Mouse (Mus musculus): Measurements from ENCODE around the gene Pcp2. TPM values are rescaled to one million over a fixed set of nuclear protein-coding genes. Genes with fewer than 3 reads are reported as not detected.
A peak's percentile ranks its signal among the peaks of the same experiment; 100 is the strongest.

Gene Pcp2
- polyA plus RNA-seq, 1 experiment from 2014 or later, result not detected

DNA sequence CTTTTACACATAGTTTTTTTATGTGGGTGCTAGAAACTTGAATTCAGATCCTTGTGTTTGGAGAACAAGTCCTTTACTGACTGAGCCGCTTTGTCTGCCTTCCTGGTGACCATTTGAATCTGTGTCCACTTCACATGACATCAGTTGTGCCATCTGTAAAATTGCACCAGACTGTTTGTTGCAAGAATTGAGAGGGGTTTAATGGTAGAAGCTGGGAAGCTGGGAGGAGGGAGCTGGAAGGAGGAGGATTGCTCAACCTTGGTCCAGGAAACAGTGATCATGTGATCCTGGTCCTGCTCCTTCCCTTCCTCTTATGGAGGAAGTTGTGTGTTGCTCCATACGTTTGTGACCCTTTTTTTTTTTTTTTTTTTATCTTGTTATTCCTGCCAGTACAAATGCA, 22.9 kb upstream of the Pcp2 start:
- H3K9me3 ChIP-seq (ENCODE audit: control insufficient read depth, low read length), result no peaks in the 10 kb centered on the region
- H3K4me2 ChIP-seq (replicated peaks; ENCODE audit: low read depth), result no peak overlapping the region
- no peaks in the 10 kb centered on the region for H3K27me3 ChIP-seq (ENCODE audit: control insufficient read depth, insufficient read depth, low read length)
- no peaks in the 10 kb centered on the region for H3K36me3 ChIP-seq (ENCODE audit: control insufficient read depth, insufficient read depth, low read length)
- no peak overlapping the region for H3K9ac ChIP-seq (ENCODE audit: low read length)
- 81% methylated on average over 1 of the region's 2 CpGs for WGBS
- no peaks in the 10 kb centered on the region for H3K4me1 ChIP-seq (replicated peaks; ENCODE audit: control insufficient read depth, insufficient read depth)
- H3K4me3 ChIP-seq (ENCODE audit: low read depth, low read length), result no peak overlapping the region
- H3K27ac ChIP-seq (replicated peaks), result no peak overlapping the region
- no peak for ATAC-seq (ENCODE audit: low FRiP score, low TSS enrichment)
- TF ChIP-seq EP300 (optimal IDR thresholded peaks at IDR 0.05) (no peak), CTCF (IDR thresholded peaks at IDR 0.05; ENCODE audit: low read depth) (no peak)
- DNase-seq (ENCODE audit: low spot score), result no peak

DNA sequence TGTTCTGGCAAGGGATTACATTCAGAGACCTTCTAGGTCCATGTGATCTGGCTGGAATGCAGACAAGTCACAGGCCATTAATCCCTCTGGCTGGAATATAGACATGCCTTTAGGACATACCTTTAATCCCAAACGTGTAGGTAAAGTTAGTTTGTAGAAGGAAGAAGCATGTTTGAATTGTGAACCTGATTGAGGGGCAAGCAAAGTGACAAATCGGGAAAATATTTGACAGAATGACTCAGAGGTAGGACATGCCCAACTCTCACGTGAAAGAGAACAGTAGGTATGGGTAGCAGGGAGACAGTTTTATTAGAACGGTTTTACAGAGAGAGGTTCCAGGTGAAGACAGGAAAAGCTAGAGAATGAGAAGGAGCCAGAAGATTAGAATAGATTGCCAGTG, 22.2 kb upstream of the Pcp2 start:
- no peak for TF ChIP-seq CTCF (IDR thresholded peaks at IDR 0.05; ENCODE audit: low read depth)
- TF ChIP-seq EP300 (optimal IDR thresholded peaks at IDR 0.05), result no peak
- H3K27ac ChIP-seq (replicated peaks), result no peak overlapping the region
- DNase-seq (ENCODE audit: low spot score) (no peak), ATAC-seq (ENCODE audit: low FRiP score, low TSS enrichment) (no peak)
- H3K4me2 ChIP-seq (replicated peaks; ENCODE audit: low read depth), result no peak overlapping the region
- H3K4me1 ChIP-seq (replicated peaks; ENCODE audit: control insufficient read depth, insufficient read depth), result no peaks in the 10 kb centered on the region
- H3K36me3 ChIP-seq (ENCODE audit: control insufficient read depth, insufficient read depth, low read length), result no peaks in the 10 kb centered on the region
- WGBS, result 52% methylated on average over 4 of the region's 4 CpGs
- no peaks in the 10 kb centered on the region for H3K9me3 ChIP-seq (ENCODE audit: control insufficient read depth, low read length)
- H3K27me3 ChIP-seq (ENCODE audit: control insufficient read depth, insufficient read depth, low read length), result no peaks in the 10 kb centered on the region
- H3K4me3 ChIP-seq (ENCODE audit: low read depth, low read length), result no peak overlapping the region
- H3K9ac ChIP-seq (ENCODE audit: low read length), result no peak overlapping the region

DNA sequence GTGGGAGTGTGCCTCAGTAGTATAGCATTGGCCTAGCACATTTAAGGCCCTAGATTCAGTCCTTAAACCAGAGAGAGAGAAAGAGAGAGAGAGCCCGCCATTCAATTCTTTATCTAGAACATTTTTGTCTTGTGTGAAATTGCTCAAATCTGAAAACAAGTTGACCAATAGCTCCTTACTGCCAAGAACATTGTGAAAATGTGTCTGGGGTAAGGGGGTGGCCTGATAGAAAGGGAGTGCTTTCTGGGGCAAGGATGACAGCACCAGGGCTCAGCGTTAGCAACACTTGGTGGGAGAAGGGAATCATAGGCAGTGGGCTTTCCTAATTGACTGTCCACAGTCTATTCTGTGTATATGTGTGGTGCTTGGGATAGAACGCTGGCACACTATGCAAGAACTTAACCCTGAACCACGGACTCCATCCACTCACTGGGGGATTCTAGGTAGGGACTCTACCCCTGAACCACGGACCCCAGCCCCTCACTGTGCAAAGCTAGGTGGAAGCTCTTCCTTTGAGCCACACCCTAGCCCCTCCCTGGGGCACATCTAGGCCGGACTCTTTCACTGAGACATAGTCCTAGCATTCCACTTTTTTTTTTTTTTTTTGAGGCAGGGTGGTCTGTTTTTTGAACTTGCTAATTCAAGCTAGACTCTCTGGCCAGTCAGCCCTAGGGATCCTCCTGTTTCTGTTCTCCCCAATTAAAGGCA, 21.6 kb upstream of the Pcp2 start:
- H3K27me3 ChIP-seq (ENCODE audit: control insufficient read depth, insufficient read depth, low read length), result no peaks in the 10 kb centered on the region
- ATAC-seq (ENCODE audit: low FRiP score, low TSS enrichment) (no peak), DNase-seq (ENCODE audit: low spot score) (no peak)
- H3K4me2 ChIP-seq (replicated peaks; ENCODE audit: low read depth), result no peak overlapping the region
- no peak overlapping the region for H3K27ac ChIP-seq (replicated peaks)
- 83% methylated on average over 6 of the region's 6 CpGs for WGBS
- H3K36me3 ChIP-seq (ENCODE audit: control insufficient read depth, insufficient read depth, low read length), result no peaks in the 10 kb centered on the region
- H3K4me1 ChIP-seq (replicated peaks; ENCODE audit: control insufficient read depth, insufficient read depth), result no peaks in the 10 kb centered on the region
- no peaks in the 10 kb centered on the region for H3K9me3 ChIP-seq (ENCODE audit: control insufficient read depth, low read length)
- H3K9ac ChIP-seq (ENCODE audit: low read length), result no peak overlapping the region
- no peak overlapping the region for H3K4me3 ChIP-seq (ENCODE audit: low read depth, low read length)
- TF ChIP-seq CTCF (IDR thresholded peaks at IDR 0.05; ENCODE audit: low read depth) (no peak), EP300 (optimal IDR thresholded peaks at IDR 0.05) (no peak)

DNA sequence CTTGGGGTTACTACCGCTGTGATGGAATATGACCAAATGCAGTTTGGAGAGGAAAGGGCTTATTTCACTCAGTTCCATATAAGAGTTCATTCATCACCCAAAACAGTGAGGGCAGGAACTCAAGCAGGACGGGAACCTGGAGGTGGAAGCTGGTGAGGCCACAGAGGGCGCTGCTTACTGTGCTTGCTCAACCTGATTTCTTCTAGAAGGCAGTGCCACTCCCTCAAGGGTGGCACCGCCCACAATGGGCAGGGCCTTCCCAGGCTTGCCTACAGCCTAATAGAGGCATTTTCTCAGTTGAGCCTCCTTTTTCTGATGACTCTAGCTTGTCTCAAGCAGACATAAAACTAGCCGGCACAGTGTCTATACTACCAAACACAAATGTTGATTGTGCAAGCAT, 20.5 kb upstream of the Pcp2 start:
- H3K4me1 ChIP-seq (replicated peaks; ENCODE audit: control insufficient read depth, insufficient read depth), result no peaks in the 10 kb centered on the region
- H3K9me3 ChIP-seq (ENCODE audit: control insufficient read depth, low read length), result no peaks in the 10 kb centered on the region
- DNase-seq (ENCODE audit: low spot score) (peak; percentile 89), ATAC-seq (ENCODE audit: low FRiP score, low TSS enrichment) (peak; percentile 86)
- H3K4me2 ChIP-seq (replicated peaks; ENCODE audit: low read depth), result no peak overlapping the region
- H3K36me3 ChIP-seq (ENCODE audit: control insufficient read depth, insufficient read depth, low read length), result no peaks in the 10 kb centered on the region; the same call in 1 of the 2 replicates
- no peak overlapping the region for H3K9ac ChIP-seq (ENCODE audit: low read length)
- TF ChIP-seq EP300 (optimal IDR thresholded peaks at IDR 0.05), result no peak
- TF ChIP-seq CTCF (IDR thresholded peaks at IDR 0.05; ENCODE audit: low read depth), result peak; percentile 65
- no peak overlapping the region for H3K4me3 ChIP-seq (ENCODE audit: low read depth, low read length)
- WGBS, result 23% methylated on average over 5 of the region's 5 CpGs
- no peak overlapping the region for H3K27ac ChIP-seq (replicated peaks)
- no peaks in the 10 kb centered on the region for H3K27me3 ChIP-seq (ENCODE audit: control insufficient read depth, insufficient read depth, low read length)

DNA sequence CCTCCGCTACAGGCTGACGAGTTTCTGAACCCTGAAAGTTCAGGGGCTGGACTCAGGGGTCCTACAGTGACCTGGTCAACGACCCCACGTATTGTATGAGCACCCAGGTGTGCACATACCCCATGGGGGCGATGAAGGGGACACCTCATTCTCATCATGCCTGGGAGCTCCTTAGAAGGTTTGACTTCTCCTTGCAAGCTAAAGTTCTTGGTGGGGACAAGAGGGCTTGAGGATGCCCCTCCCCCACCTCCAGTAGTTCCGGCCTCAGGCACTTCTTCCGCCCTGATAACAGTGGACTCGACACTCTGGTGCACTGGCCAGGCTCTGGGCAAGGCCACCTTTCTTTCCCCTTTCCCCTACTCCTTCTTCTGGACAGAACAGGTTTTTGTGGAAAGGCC, 6.1 kb upstream of the Pcp2 start:
- Histone ChIP-seq H3K9me3 (ENCODE audit: control insufficient read depth, low read length) (no peaks in the 10 kb centered on the region), H3K4me2 (replicated peaks; ENCODE audit: low read depth) (peak overlapping the region; percentile 65), H3K36me3 (ENCODE audit: control insufficient read depth, insufficient read depth, low read length) (0 out of 2 replicates have a peak, but pooled peaks cover 1% of the 10 kb centered on the region), H3K27ac (replicated peaks) (peak overlapping the region; percentile 79), H3K4me3 (ENCODE audit: low read depth, low read length) (peak overlapping the region; percentile 65), H3K9ac (ENCODE audit: low read length) (peak overlapping the region; percentile 76), H3K4me1 (replicated peaks; ENCODE audit: control insufficient read depth, insufficient read depth) (no peaks in the 10 kb centered on the region), H3K27me3 (ENCODE audit: control insufficient read depth, insufficient read depth, low read length) (no peaks in the 10 kb centered on the region)
- DNase-seq (ENCODE audit: low spot score), result peak; percentile 80
- ATAC-seq (ENCODE audit: low FRiP score, low TSS enrichment), result peak; percentile 81
- TF ChIP-seq CTCF (IDR thresholded peaks at IDR 0.05; ENCODE audit: low read depth), result no peak
- no peak for TF ChIP-seq EP300 (optimal IDR thresholded peaks at IDR 0.05)
- WGBS, result 17% methylated on average over 8 of the region's 8 CpGs

DNA sequence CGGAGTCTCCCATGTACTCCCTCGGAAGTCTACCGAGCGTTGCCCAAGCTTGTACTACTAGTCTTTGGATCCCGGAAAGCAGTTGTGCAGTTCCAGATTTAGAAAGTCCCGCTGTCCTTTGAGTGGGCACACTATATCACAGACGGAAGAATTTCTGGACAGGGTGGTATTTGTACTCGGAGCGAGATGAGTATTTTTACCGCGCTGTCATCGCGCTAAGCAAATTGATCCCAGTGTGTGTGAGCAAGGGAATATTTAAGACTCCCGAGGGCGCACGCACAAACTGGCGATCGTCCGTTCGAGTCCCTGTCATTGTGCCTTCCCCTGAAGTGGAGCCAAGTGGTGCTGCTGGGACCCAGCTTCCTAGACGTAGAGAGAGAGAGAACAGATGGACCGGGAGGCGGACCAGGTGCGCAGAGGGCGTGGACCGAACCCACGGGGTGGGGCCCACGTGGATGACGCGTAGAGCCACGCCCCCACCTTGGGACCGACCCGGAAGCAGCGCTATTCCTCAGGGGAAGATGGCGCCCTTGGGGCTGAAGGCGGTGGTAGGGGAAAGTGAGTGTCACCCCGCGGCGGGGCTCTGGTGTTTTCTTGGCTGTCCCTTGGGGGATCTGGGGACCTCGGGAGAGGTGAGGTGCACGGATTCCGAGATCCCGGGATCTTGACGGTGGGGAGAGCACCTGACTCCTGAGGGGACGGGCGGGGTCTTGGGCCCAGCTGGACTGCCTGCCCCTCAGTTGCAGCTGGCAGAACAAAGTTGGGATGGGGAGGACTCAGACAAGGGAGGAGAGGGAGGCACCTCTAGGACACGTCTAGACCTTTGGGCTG, 5.5 kb upstream of the Pcp2 start, which contains the start of gene Stxbp2:
TSS of gene Stxbp2 (plus strand) at position 309 of the 831 bp plus-strand sequence.
- ATAC-seq (ENCODE audit: low FRiP score, low TSS enrichment), result peak; percentile 92
- 4% methylated on average over 46 of the region's 47 CpGs for WGBS

More for the DNA sequence above, 5.5 kb upstream of the Pcp2 start, which contains the start of gene Stxbp2:
- Histone ChIP-seq H3K4me1 (replicated peaks; ENCODE audit: control insufficient read depth, insufficient read depth) (no peaks in the 10 kb centered on the region), H3K4me3 (ENCODE audit: low read depth, low read length) (peak within 1 kb of the TSS; percentile 65), H3K36me3 (ENCODE audit: control insufficient read depth, insufficient read depth, low read length) (no peaks in the 10 kb centered on the region), H3K4me2 (replicated peaks; ENCODE audit: low read depth) (peak within 1 kb of the TSS; percentile 65), H3K9ac (ENCODE audit: low read length) (peak within 1 kb of the TSS; percentile 76), H3K27ac (replicated peaks) (peak within 1 kb of the TSS; percentile 79), H3K27me3 (ENCODE audit: control insufficient read depth, insufficient read depth, low read length) (no peaks in the 10 kb centered on the region), H3K9me3 (ENCODE audit: control insufficient read depth, low read length) (no peaks in the 10 kb centered on the region)
- DNase-seq (ENCODE audit: low spot score), result peak; percentile 92
- TF ChIP-seq CTCF (IDR thresholded peaks at IDR 0.05; ENCODE audit: low read depth), result no peak
- TF ChIP-seq EP300 (optimal IDR thresholded peaks at IDR 0.05), result no peak

All from stomach, postnatal 0 days (tissue).